Mouse (Mus musculus): ENCODE results near the gene Gm4869.
"Not testable (repeated sequence)": the region's sequence is repeated elsewhere in the genome, so short reads cannot be mapped to it uniquely, and the experiment has no call there.

The Gm4869 gene

GRCm38 (mm10) chr5:140445345-140445744 is at the start of gene Gm4869:
Gene Gm4869, plus strand, starts transcription at chr5:140445645.
- DNase-seq (ENCODE audit: low read depth) = no peak

- peak; percentile 34 for DNase-seq (ENCODE audit: low read depth)
Measured at GRCm38 (mm10) chr5:140396166-140396940, 49.1 kb upstream of the Gm4869 start.

- no peak for DNase-seq (ENCODE audit: low read depth)
Measured at GRCm38 (mm10) chr5:140402640-140403270, 42.7 kb upstream of the Gm4869 start.

- no peak for DNase-seq (ENCODE audit: low read depth)
Measured at GRCm38 (mm10) chr5:140405126-140405525, 40.3 kb upstream of the Gm4869 start.

GRCm38 (mm10) chr5:140406666-140407065 is 38.8 kb upstream of the Gm4869 start:
- no peak for DNase-seq (ENCODE audit: low read depth)

- no peak for DNase-seq (ENCODE audit: low read depth)
Measured at GRCm38 (mm10) chr5:140408801-140409200, 36.6 kb upstream of the Gm4869 start.

- DNase-seq (ENCODE audit: low read depth) = peak; percentile 67
Measured at GRCm38 (mm10) chr5:140411339-140411738, 34.1 kb upstream of the Gm4869 start.

GRCm38 (mm10) chr5:140414647-140415046 is 30.8 kb upstream of the Gm4869 start:
- DNase-seq (ENCODE audit: low read depth) = no peak

- DNase-seq (ENCODE audit: low read depth) = peak; percentile 17
Measured at GRCm38 (mm10) chr5:140418106-140418488, 27.3 kb upstream of the Gm4869 start.

- peak; percentile 81 for DNase-seq (ENCODE audit: low read depth)
Measured at GRCm38 (mm10) chr5:140418489-140419441, 26.7 kb upstream of the Gm4869 start, which contains the start of gene Eif3b. Gene Eif3b, plus strand, starts transcription at chr5:140419328.

GRCm38 (mm10) chr5:140419442-140420080 is 25.9 kb upstream of the Gm4869 start:
- DNase-seq (ENCODE audit: low read depth) = no peak

- DNase-seq (ENCODE audit: low read depth) = no peak
Measured at GRCm38 (mm10) chr5:140420616-140421015, 24.8 kb upstream of the Gm4869 start.

- DNase-seq (ENCODE audit: low read depth) = no peak
Measured at GRCm38 (mm10) chr5:140425016-140425783, 20.2 kb upstream of the Gm4869 start.

- not testable (repeated sequence) for DNase-seq (ENCODE audit: low read depth)
Measured at GRCm38 (mm10) chr5:140439117-140439516, 6.3 kb upstream of the Gm4869 start.

GRCm38 (mm10) chr5:140441406-140441805 is 4.0 kb upstream of the Gm4869 start:
- no peak for DNase-seq (ENCODE audit: low read depth)

- no peak for DNase-seq (ENCODE audit: low read depth)
Measured at GRCm38 (mm10) chr5:140444012-140444411, 1.4 kb upstream of the Gm4869 start.

GRCm38 (mm10) chr5:140446054-140446453 is 609 bp downstream of the Gm4869 start:
- DNase-seq (ENCODE audit: low read depth) = no peak

GRCm38 (mm10) chr5:140454488-140454887 is 9.0 kb downstream of the Gm4869 start:
- DNase-seq (ENCODE audit: low read depth) = no peak

- no peak for DNase-seq (ENCODE audit: low read depth)
Measured at GRCm38 (mm10) chr5:140455466-140455865, 10.0 kb downstream of the Gm4869 start.

GRCm38 (mm10) chr5:140461476-140461875 is 16.0 kb downstream of the Gm4869 start:
- no peak for DNase-seq (ENCODE audit: low read depth)

GRCm38 (mm10) chr5:140463151-140463550 is 17.7 kb downstream of the Gm4869 start:
- not testable (repeated sequence) for DNase-seq (ENCODE audit: low read depth)
